19 mouse cellular contexts compared by ENCODE assay signal in the genomic region with DNA sequence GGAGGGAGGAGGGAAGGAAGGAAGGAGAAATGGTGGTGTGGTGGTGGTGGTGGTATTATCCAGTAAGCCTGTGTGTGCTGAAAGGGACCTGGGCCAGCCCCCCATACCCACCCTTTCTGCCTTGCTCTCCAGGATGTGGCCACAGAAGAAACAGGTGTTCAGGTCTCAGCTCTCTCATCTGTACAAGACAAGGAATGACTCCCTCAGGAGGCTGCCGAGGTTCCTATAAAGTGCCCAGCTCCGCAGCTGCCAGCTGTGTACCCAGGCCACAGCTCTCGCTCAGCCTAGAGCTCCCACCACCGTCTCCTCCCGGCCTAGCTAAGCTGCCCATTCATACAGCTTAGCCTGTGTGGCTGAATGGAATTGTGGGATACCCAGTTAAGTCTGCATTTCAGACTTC. TPM values are rescaled to one million over a fixed set of nuclear protein-coding genes. Genes with fewer than 3 reads are reported as not detected.
DNase-seq lines count a peak whose midpoint lies in the region; ATAC-seq and TF ChIP-seq lines count a peak whose summit lies in the region.
"Had no signal": no experiment of that assay in that cellular context is flagged by ENCODE, and none has a peak within 500 bp of the region (broad histone marks: within the 10 kb centered on the region; RNA-seq: fewer than 3 reads in every experiment).

No protein-coding gene starts in this region.

- H3K27me3 ChIP-seq in limb, embryonic 12.5 days, result no peaks in the 10 kb centered on the region; the same call in 1 of the 2 replicates
- H3K27me3 ChIP-seq in limb, embryonic 10.5 days (ENCODE audit: low read depth, poor library complexity, severe bottlenecking), result peaks cover 4% of the 10 kb centered on the region; the same call in 1 of the 2 replicates
- no peaks in the 10 kb centered on the region for H3K27me3 ChIP-seq in thymus, adult 2 months (ENCODE audit: control insufficient read depth, insufficient read depth, low read length)
- H3K27me3 ChIP-seq in hindbrain, embryonic 13.5 days, result no peaks in the 10 kb centered on the region
- H3K27me3 ChIP-seq: CH12.LX; forebrain, embryonic 13.5 days had no signal

- no peak for DNase-seq in limb, embryonic 10.5 days (ENCODE audit: low spot score)
- peak; percentile 38 for DNase-seq in thymus, adult 2 months
- DNase-seq in thymus, adult 18-20 months, result no peak
- peak; percentile 45 to 48 for DNase-seq in thymus, postnatal 10 days (ENCODE audit: low spot score in 2 of 2)
- DNase-seq: adrenal gland, adult 2 months; adrenal gland, postnatal 25 days; cerebellum, adult 18-20 months; cerebellum, adult 9-11 months; cerebellum, postnatal 36 days; forebrain, postnatal 0 days; gastrocnemius, postnatal 14 days; heart, postnatal 36 days had no signal

- no peaks in the 10 kb centered on the region for H3K9me3 ChIP-seq in limb, embryonic 12.5 days
- no peaks in the 10 kb centered on the region for H3K9me3 ChIP-seq in limb, embryonic 10.5 days (replicated peaks)
- no peaks in the 10 kb centered on the region for H3K9me3 ChIP-seq in hindbrain, embryonic 13.5 days
- H3K9me3 ChIP-seq: embryonic facial prominence, embryonic 10.5 days; forebrain, embryonic 13.5 days; heart, embryonic 12.5 days had no signal

- H3K4me3 ChIP-seq in limb, embryonic 12.5 days (replicated peaks), result no peak overlapping the region
- H3K4me3 ChIP-seq in limb, embryonic 10.5 days, result no peak overlapping the region
- no peak overlapping the region for H3K4me3 ChIP-seq in thymus, adult 2 months (ENCODE audit: control insufficient read depth, insufficient read depth, low read length)
- H3K4me3 ChIP-seq in hindbrain, embryonic 13.5 days, result no peak overlapping the region
- H3K4me3 ChIP-seq: embryonic facial prominence, embryonic 10.5 days; forebrain, embryonic 13.5 days; heart, embryonic 12.5 days had no signal

- TF ChIP-seq POLR2A in thymus, adult 2 months (IDR thresholded peaks at IDR 0.05; ENCODE audit: control insufficient read depth, extremely low read depth, insufficient read depth, low read length, poor library complexity), result no peak

- WGBS in limb, embryonic 12.5 days, result 66% methylated on average over 5 of the region's 5 CpGs
- 81% methylated on average over 5 of the region's 5 CpGs for WGBS in limb, embryonic 10.5 days
- WGBS in thymus, adult 2 months, result 6% methylated on average over 5 of the region's 5 CpGs
- 79% methylated on average over 5 of the region's 5 CpGs for WGBS in hindbrain, embryonic 13.5 days

- H3K27ac ChIP-seq in limb, embryonic 12.5 days, result 0 out of 2 replicates have a peak overlapping the region, but pooled peaks have one; percentile 25
- H3K27ac ChIP-seq in limb, embryonic 10.5 days, result no peak overlapping the region; the same call in 1 of the 2 replicates
- H3K27ac ChIP-seq in thymus, adult 2 months (ENCODE audit: control insufficient read depth, insufficient read depth, low read length), result no peak overlapping the region
- no peak overlapping the region for H3K27ac ChIP-seq in hindbrain, embryonic 13.5 days
- H3K27ac ChIP-seq: forebrain, embryonic 13.5 days had no signal

- ATAC-seq in limb, embryonic 12.5 days (ENCODE audit: insufficient number of reproducible peaks, insufficient read depth, low FRiP score, low TSS enrichment, low read depth), result no peak
- ATAC-seq in hindbrain, embryonic 13.5 days (ENCODE audit: low FRiP score), result no peak
- ATAC-seq in inflammation-experienced regulatory T-cells, adult 6 months, result no peak
- ATAC-seq: forebrain, embryonic 13.5 days; forebrain, postnatal 0 days had no signal

- H3K9ac ChIP-seq in limb, embryonic 12.5 days (replicated peaks), result no peak overlapping the region
- H3K9ac ChIP-seq in hindbrain, embryonic 13.5 days, result no peak overlapping the region
- H3K9ac ChIP-seq: forebrain, embryonic 13.5 days; forebrain, postnatal 0 days; heart, embryonic 12.5 days had no signal

- peaks cover 38% of the 10 kb centered on the region for H3K4me1 ChIP-seq in limb, embryonic 12.5 days (replicated peaks)
- H3K4me1 ChIP-seq in limb, embryonic 10.5 days, result peaks cover 34% of the 10 kb centered on the region
- H3K4me1 ChIP-seq in thymus, adult 2 months (replicated peaks; ENCODE audit: control insufficient read depth, insufficient read depth, low read length), result peaks cover 18% of the 10 kb centered on the region
- no peaks in the 10 kb centered on the region for H3K4me1 ChIP-seq in hindbrain, embryonic 13.5 days (replicated peaks)
- H3K4me1 ChIP-seq: forebrain, embryonic 13.5 days had no signal

- H3K36me3 ChIP-seq in limb, embryonic 12.5 days, result no peaks in the 10 kb centered on the region
- no peaks in the 10 kb centered on the region for H3K36me3 ChIP-seq in limb, embryonic 10.5 days
- no peaks in the 10 kb centered on the region for H3K36me3 ChIP-seq in thymus, adult 2 months (ENCODE audit: control insufficient read depth, insufficient read depth, low read length)
- H3K36me3 ChIP-seq in hindbrain, embryonic 13.5 days, result no peaks in the 10 kb centered on the region
- H3K36me3 ChIP-seq: embryonic facial prominence, embryonic 10.5 days; heart, embryonic 12.5 days had no signal

- no peak overlapping the region for H3K4me2 ChIP-seq in limb, embryonic 12.5 days
- no peak overlapping the region for H3K4me2 ChIP-seq in hindbrain, embryonic 13.5 days
- H3K4me2 ChIP-seq: forebrain, embryonic 13.5 days; heart, embryonic 12.5 days had no signal

- TF ChIP-seq CTCF in thymus, adult 2 months (IDR thresholded peaks at IDR 0.05; ENCODE audit: borderline replicate concordance, control insufficient read depth, extremely low read depth, insufficient read depth, low read length, poor library complexity), result no peak

RNA-seq across cellular contexts. Expression of a gene that starts 11.4 kb away (rescaled TPM):
- 36.9 and 40.4 TPM in 2 replicates for polyA plus RNA-seq in limb, embryonic 12.5 days (2016; fragmentation: Nextera tagmentation; extraction: Ambion mirVana)
- 29.8 and 36.8 TPM in 2 replicates for polyA plus RNA-seq in limb, embryonic 10.5 days (2016; fragmentation: Nextera tagmentation; extraction: Ambion mirVana)
- polyA plus RNA-seq in thymus, adult 2 months (2012; rRNA removed), result 6.3 and 9.7 TPM in 2 replicates
- polyA plus RNA-seq in hindbrain, embryonic 13.5 days (2015; fragmentation: Nextera tagmentation; extraction: Ambion mirVana), result 12.1 and 12.4 TPM in 2 replicates
- polyA plus RNA-seq in inflammation-experienced regulatory T-cells, adult 6 months (2017; shearing (Covaris generic)), result not detected

RNA-seq across cellular contexts. Expression of a gene that starts 21.9 kb away (rescaled TPM):
- polyA plus RNA-seq in limb, embryonic 12.5 days (2016; fragmentation: Nextera tagmentation; extraction: Ambion mirVana), result 58.5 and 66.3 TPM in 2 replicates
- 33.2 and 41.3 TPM in 2 replicates for polyA plus RNA-seq in limb, embryonic 10.5 days (2016; fragmentation: Nextera tagmentation; extraction: Ambion mirVana)
- 196 and 251 TPM in 2 replicates for polyA plus RNA-seq in thymus, adult 2 months (2012; rRNA removed)
- 34.6 and 38.0 TPM in 2 replicates for polyA plus RNA-seq in hindbrain, embryonic 13.5 days (2015; fragmentation: Nextera tagmentation; extraction: Ambion mirVana)
- polyA plus RNA-seq in inflammation-experienced regulatory T-cells, adult 6 months (2017; shearing (Covaris generic)), result 100 to 1,000 TPM; 152 to 315 (median 248) TPM

RNA-seq across cellular contexts. Expression of a gene that starts 30.5 kb away (rescaled TPM):
- polyA plus RNA-seq in limb, embryonic 12.5 days (2016; fragmentation: Nextera tagmentation; extraction: Ambion mirVana), result 17.6 and 21.3 TPM in 2 replicates
- 13.2 and 18.4 TPM in 2 replicates for polyA plus RNA-seq in limb, embryonic 10.5 days (2016; fragmentation: Nextera tagmentation; extraction: Ambion mirVana)
- 3.7 and 4.2 TPM in 2 replicates for polyA plus RNA-seq in thymus, adult 2 months (2012; rRNA removed)
- 46.8 and 49.7 TPM in 2 replicates for polyA plus RNA-seq in hindbrain, embryonic 13.5 days (2015; fragmentation: Nextera tagmentation; extraction: Ambion mirVana)
- not detected for polyA plus RNA-seq in inflammation-experienced regulatory T-cells, adult 6 months (2017; shearing (Covaris generic))

RNA-seq across cellular contexts. Expression of a gene that starts 33.1 kb away (rescaled TPM):
- polyA plus RNA-seq in limb, embryonic 12.5 days (2016; fragmentation: Nextera tagmentation; extraction: Ambion mirVana), result 93.9 and 102 TPM in 2 replicates
- polyA plus RNA-seq in limb, embryonic 10.5 days (2016; fragmentation: Nextera tagmentation; extraction: Ambion mirVana), result 82.5 and 84.0 TPM in 2 replicates
- 477 and 588 TPM in 2 replicates for polyA plus RNA-seq in thymus, adult 2 months (2012; rRNA removed)
- 74.4 and 76.2 TPM in 2 replicates for polyA plus RNA-seq in hindbrain, embryonic 13.5 days (2015; fragmentation: Nextera tagmentation; extraction: Ambion mirVana)
- polyA plus RNA-seq in inflammation-experienced regulatory T-cells, adult 6 months (2017; shearing (Covaris generic)), result 100 to 1,000 TPM; 115 to 155 (median 137) TPM

RNA-seq across cellular contexts. Expression of a gene that starts 45.5 kb away (rescaled TPM):
- polyA plus RNA-seq in limb, embryonic 12.5 days (2016; fragmentation: Nextera tagmentation; extraction: Ambion mirVana), result 53.2 and 55.1 TPM in 2 replicates
- 47.4 and 53.4 TPM in 2 replicates for polyA plus RNA-seq in limb, embryonic 10.5 days (2016; fragmentation: Nextera tagmentation; extraction: Ambion mirVana)
- polyA plus RNA-seq in thymus, adult 2 months (2012; rRNA removed), result 12.5 TPM in 2 replicates
- 8.6 and 9.8 TPM in 2 replicates for polyA plus RNA-seq in hindbrain, embryonic 13.5 days (2015; fragmentation: Nextera tagmentation; extraction: Ambion mirVana)
- under 1 TPM in 2 of 3 experiments, not detected in 1; 0.49 to 0.59 TPM for polyA plus RNA-seq in inflammation-experienced regulatory T-cells, adult 6 months (2017; shearing (Covaris generic))

Comparison
In these comparisons a context has a peak if more than half of its experiments do, and no peak if none do; other contexts are left out.
1. DNase-seq: peak in thymus, adult 2 months (single experiment) and thymus, postnatal 10 days (2 of 2); none in limb, embryonic 10.5 days (single experiment) and thymus, adult 18-20 months (0 of 2).